Mouse (Mus musculus) kidney, adult 2 months (tissue): ENCODE measurements at regions not wholly inside any gene's neighbourhood (a gene's known extent, or its start where the extent isn't known, plus 50 kb on each side); places are given as distances from the start of the nearest gene placed in this dataset.

ENCODE experiments used
- CTCF ChIP-seq: fragments of 200-500 bp; conservative IDR thresholded peaks from 2 replicates; pipeline ENCODE4 v1.5.1; 2011; ENCODE audit warnings: low read depth, mild to moderate bottlenecking, control low read depth, low read length, moderate library complexity, mixed read lengths; ENCODE audit not compliant: insufficient read depth, insufficient read length
- POLR2A ChIP-seq: fragments of 200-500 bp; IDR thresholded peaks from one replicate; pipeline ENCODE4 v1.6.1; 2011; ENCODE audit warnings: low read depth, low read length, control low read depth

DNA sequence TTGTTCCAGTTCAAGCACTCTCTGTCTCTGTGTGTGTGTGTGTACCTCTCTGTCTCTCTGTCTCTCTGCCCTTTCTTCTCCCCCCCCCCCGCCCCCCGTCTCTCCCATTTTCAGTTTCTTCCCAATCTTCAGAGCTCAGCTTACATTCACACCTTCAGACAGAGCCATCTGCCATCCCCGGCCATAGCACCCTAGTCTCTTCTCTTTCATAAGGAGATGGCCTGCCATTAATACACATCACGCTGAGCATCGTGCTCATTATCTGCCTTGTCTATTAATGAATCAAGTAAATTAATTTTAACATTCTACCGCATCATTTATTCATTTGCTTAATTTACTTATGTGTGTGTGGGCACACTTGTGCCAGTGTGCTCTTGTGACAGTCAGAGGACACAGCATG is 573.2 kb downstream of the Bnc2 start:
- TF ChIP-seq POLR2A (no peak), CTCF (no peak)
